Mouse (Mus musculus): Measurements from ENCODE around the gene Shc1. TPM values are rescaled to one million over a fixed set of nuclear protein-coding genes. Genes with fewer than 3 reads are reported as not detected.
A peak's percentile ranks its signal among the peaks of the same experiment; 100 is the strongest.

The Shc1 gene
- 33.0 and 43.5 TPM in 2 replicates for polyA plus RNA-seq (2016; fragmentation: Nextera tagmentation; extraction: Ambion mirVana)

DNA sequence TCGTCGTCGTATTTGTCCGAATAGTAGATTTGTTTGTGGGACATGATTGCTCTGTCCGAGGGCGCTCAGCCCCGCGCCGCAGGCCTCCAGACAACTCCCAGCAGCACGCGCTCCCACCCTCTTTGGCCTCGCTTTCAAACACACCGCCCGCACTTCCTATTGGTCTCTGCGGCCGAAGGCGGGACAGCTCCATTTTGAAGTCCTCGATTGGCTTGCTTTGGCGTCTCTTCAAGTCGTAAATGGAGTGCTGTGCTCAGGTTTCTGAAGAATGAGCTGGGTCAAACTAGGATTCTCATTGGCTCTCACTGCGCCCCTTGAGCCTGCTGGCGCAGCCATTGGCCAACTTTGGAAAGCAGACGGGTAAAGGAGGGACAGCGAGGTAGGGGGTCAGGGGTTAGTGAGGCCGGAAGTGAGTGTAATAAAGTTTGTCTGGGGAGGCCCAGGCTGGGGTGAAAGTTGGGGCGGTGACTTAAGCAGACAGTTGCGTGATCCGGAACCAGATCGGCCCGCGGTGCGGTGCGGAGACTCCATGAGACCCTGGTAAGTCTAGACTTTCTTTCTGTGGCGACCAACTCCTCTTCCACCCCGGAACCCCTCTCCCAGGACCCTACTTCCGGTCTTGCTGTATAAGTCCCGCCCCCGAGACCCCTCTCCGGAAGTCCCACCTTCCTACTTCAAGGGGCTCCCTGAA lies at the start of gene Shc1, which contains the start of gene Cks1b:
Gene Shc1 (plus strand): TSS at position 274 of the 691 bp plus-strand sequence.
Gene Cks1b (minus strand): TSS at position 214 of the 691 bp plus-strand sequence.
- Histone ChIP-seq H3K9ac (replicated peaks) (peak within 1 kb of the TSS; percentile 71), H3K9me3 (no peaks in the 10 kb centered on the region), H3K4me3 (peak within 1 kb of the TSS; percentile 65), H3K27ac (replicated peaks) (peak within 1 kb of the TSS; percentile 87), H3K4me1 (peaks cover 42% of the 10 kb centered on the region), H3K36me3 (peaks cover 28% of the 10 kb centered on the region), H3K27me3 (no peaks in the 10 kb centered on the region), H3K4me2 (replicated peaks) (peak within 1 kb of the TSS; percentile 94)
- under 1% methylated on average over 39 of the region's 39 CpGs for WGBS
- peak; percentile 96 for ATAC-seq (ENCODE audit: low FRiP score, low read depth)

DNA sequence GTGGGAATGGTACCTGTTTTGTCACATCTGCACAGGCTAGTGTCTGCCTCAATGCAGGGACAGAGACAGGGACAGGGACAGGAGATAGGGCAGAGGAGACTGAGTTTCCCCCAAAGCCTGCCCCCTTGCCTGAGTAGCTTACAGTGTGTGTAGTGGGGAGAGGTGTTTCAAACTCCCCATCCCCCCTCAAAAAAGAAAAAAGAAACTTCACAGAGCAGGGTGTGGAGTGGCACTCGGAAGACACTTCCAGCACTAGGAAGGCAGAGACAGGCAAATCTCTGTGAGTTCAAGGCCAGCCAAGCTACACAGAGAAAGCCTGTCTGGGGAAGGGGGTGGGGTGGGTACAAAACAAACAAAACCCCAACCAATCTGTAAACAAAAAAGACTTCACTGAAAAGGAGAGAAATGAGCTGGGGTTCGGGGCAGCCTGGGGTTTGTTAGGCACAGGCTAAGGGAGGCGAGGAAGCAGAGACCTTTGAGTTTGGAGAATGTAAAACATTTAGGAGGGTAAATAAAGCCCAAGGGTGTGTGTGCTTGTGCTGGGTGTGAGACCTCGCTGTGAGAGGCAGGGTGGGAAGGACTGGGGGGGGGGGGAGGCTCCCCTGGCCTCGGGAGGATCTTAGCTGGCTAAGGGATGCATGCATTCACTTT lies 44.5 kb upstream of the Shc1 start:
- no peak overlapping the region for H3K4me2 ChIP-seq (replicated peaks)
- H3K36me3 ChIP-seq = no peaks in the 10 kb centered on the region
- no peak for ATAC-seq (ENCODE audit: low FRiP score, low read depth)
- no peaks in the 10 kb centered on the region for H3K9me3 ChIP-seq
- H3K27me3 ChIP-seq = peaks cover 6% of the 10 kb centered on the region; the same call in 1 of the 2 replicates
- no peak overlapping the region for H3K4me3 ChIP-seq
- no peak overlapping the region for H3K27ac ChIP-seq (replicated peaks)
- no peak overlapping the region for H3K9ac ChIP-seq (replicated peaks)
- H3K4me1 ChIP-seq = peaks cover 10% of the 10 kb centered on the region
- 41% methylated on average over 5 of the region's 5 CpGs for WGBS

- Histone ChIP-seq H3K4me2 (replicated peaks) (peak overlapping the region; percentile 89; the same call in 1 of the 2 replicates), H3K9ac (replicated peaks) (no peak overlapping the region)
Measured at GRCm38 (mm10) chr3:89377831-89378230, 40.4 kb upstream of the Shc1 start.

DNA sequence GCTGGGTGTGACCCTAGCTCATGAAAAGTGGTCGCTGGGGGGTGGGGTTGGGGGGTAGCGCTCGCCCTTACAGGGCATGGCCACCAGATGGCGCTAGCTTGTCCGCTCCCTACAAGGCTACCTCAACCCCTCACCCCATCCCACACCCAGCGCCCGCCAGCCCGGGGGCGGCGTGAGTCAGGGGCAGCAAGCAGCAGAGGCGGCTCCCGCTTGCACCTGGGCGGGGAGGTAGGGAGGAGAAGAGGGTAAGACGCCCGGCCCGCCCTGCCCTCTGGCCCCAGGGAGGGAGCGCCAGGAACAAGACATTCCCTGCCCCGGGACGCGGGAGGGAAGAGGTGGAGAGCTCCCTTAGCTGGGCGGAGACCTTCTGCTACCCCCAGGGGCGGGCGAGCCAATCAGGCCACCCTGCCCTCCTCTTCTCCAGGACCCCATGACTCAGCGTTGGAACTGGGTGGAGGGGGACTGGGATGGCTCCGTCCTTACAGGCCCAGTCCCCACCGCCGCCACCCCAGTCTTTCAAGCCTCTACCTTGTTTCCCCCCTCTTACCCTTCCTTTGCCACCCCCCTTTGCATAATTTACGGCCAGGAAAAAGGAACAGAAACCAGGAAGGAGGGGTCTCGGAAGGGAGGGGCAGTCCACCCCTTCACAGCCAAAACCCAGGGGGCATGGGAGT lies 39.7 kb upstream of the Shc1 start:
- 0 out of 2 replicates have a peak, but pooled peaks cover 2% of the 10 kb centered on the region for H3K27me3 ChIP-seq
- H3K36me3 ChIP-seq = no peaks in the 10 kb centered on the region
- 1% methylated on average over 29 of the region's 29 CpGs for WGBS
- no peaks in the 10 kb centered on the region for H3K9me3 ChIP-seq
- H3K9ac ChIP-seq (replicated peaks) = peak overlapping the region; percentile 80
- H3K4me3 ChIP-seq = peak overlapping the region; percentile 59
- H3K27ac ChIP-seq (replicated peaks) = peak overlapping the region; percentile 67
- peaks cover 15% of the 10 kb centered on the region for H3K4me1 ChIP-seq
- H3K4me2 ChIP-seq (replicated peaks) = peak overlapping the region; percentile 89
- peak; percentile 87 for ATAC-seq (ENCODE audit: low FRiP score, low read depth)

More at GRCm38 (mm10) chr3:89377831-89378230, 40.4 kb upstream of the Shc1 start:
- H3K27ac ChIP-seq (replicated peaks) = no peak overlapping the region
- H3K36me3 ChIP-seq = no peaks in the 10 kb centered on the region
- H3K4me1 ChIP-seq = peaks cover 15% of the 10 kb centered on the region
- 0 out of 2 replicates have a peak, but pooled peaks cover 2% of the 10 kb centered on the region for H3K27me3 ChIP-seq
- peak overlapping the region; percentile 59; the same call in 1 of the 2 replicates for H3K4me3 ChIP-seq
- H3K9me3 ChIP-seq = no peaks in the 10 kb centered on the region
- 65% methylated on average over 4 of the region's 4 CpGs for WGBS
- no peak; the same call in 1 of the 2 replicates for ATAC-seq (ENCODE audit: low FRiP score, low read depth)

GRCm38 (mm10) chr3:89379388-89380131 lies 38.7 kb upstream of the Shc1 start:
- no peak for ATAC-seq (ENCODE audit: low FRiP score, low read depth)
- Histone ChIP-seq H3K36me3 (no peaks in the 10 kb centered on the region), H3K9ac (replicated peaks) (no peak overlapping the region), H3K4me1 (peaks cover 17% of the 10 kb centered on the region), H3K4me3 (no peak overlapping the region), H3K4me2 (replicated peaks) (no peak overlapping the region), H3K27ac (replicated peaks) (no peak overlapping the region), H3K9me3 (no peaks in the 10 kb centered on the region), H3K27me3 (peaks cover 2% of the 10 kb centered on the region; the same call in 1 of the 2 replicates)
- 90% methylated on average over 31 of the region's 31 CpGs for WGBS

DNA sequence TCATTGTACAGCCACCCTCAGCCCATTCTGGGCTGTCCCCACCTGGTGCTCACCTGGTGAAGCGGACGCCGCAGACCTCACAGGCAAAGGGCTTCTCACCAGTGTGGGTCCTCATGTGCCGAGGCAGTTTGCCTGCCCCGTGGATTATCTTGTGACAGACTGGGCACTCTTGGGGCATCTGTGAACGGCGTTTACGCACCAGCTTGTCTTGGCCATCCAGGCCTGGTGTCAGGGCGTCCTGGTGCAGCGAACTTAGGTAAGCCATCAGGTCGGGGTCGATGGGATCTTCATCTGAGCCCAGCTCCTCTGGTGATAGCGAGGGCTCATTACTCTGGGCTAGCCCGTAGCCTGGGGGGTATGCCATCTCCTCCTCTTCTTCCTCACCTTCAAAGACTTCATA lies 38.0 kb upstream of the Shc1 start:
- peaks cover 2% of the 10 kb centered on the region; the same call in 1 of the 2 replicates for H3K27me3 ChIP-seq
- H3K4me1 ChIP-seq = peaks cover 24% of the 10 kb centered on the region
- no peak overlapping the region for H3K4me3 ChIP-seq
- H3K36me3 ChIP-seq = no peaks in the 10 kb centered on the region
- no peak overlapping the region for H3K9ac ChIP-seq (replicated peaks)
- H3K27ac ChIP-seq (replicated peaks) = no peak overlapping the region
- H3K9me3 ChIP-seq = no peaks in the 10 kb centered on the region
- 94% methylated on average over 14 of the region's 14 CpGs for WGBS
- ATAC-seq (ENCODE audit: low FRiP score, low read depth) = no peak
- H3K4me2 ChIP-seq (replicated peaks) = no peak overlapping the region

DNA sequence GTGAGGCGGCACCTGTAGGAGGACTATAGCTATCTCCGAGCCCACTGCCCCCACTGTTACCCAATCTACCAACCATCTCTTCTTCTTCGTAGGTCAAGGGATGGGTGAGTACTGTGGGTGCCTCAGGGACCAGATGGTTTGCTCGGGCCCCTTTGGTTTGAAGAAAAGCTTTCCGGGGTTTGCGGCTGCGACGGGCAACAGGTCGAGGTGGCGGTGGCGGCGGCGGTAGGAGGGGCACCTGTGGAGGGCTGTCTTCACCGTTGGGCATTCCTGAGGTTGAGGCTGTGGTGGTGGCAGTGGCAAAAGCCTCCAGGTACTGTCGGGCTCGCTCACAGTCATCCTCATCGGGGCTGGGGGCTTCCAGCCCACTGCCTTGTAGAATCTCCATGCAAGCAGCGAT lies 37.5 kb upstream of the Shc1 start:
- 96% methylated on average over 18 of the region's 18 CpGs for WGBS

GRCm38 (mm10) chr3:89381233-89381632 lies 37.0 kb upstream of the Shc1 start:
- Histone ChIP-seq H3K27me3 (peaks cover 2% of the 10 kb centered on the region; the same call in 1 of the 2 replicates), H3K4me2 (replicated peaks) (no peak overlapping the region), H3K4me3 (no peak overlapping the region), H3K36me3 (no peaks in the 10 kb centered on the region), H3K9me3 (no peaks in the 10 kb centered on the region), H3K9ac (replicated peaks) (no peak overlapping the region), H3K4me1 (peaks cover 24% of the 10 kb centered on the region), H3K27ac (replicated peaks) (no peak overlapping the region)
- WGBS = 81% methylated on average over 11 of the region's 11 CpGs
- no peak for ATAC-seq (ENCODE audit: low FRiP score, low read depth)

More for the DNA sequence above, 37.5 kb upstream of the Shc1 start:
- H3K27ac ChIP-seq (replicated peaks) = no peak overlapping the region
- H3K27me3 ChIP-seq = peaks cover 2% of the 10 kb centered on the region; the same call in 1 of the 2 replicates
- H3K4me3 ChIP-seq = no peak overlapping the region
- H3K4me1 ChIP-seq = peaks cover 24% of the 10 kb centered on the region
- no peak overlapping the region for H3K9ac ChIP-seq (replicated peaks)
- no peak overlapping the region for H3K4me2 ChIP-seq (replicated peaks)
- no peak for ATAC-seq (ENCODE audit: low FRiP score, low read depth)
- H3K9me3 ChIP-seq = no peaks in the 10 kb centered on the region
- no peaks in the 10 kb centered on the region for H3K36me3 ChIP-seq

DNA sequence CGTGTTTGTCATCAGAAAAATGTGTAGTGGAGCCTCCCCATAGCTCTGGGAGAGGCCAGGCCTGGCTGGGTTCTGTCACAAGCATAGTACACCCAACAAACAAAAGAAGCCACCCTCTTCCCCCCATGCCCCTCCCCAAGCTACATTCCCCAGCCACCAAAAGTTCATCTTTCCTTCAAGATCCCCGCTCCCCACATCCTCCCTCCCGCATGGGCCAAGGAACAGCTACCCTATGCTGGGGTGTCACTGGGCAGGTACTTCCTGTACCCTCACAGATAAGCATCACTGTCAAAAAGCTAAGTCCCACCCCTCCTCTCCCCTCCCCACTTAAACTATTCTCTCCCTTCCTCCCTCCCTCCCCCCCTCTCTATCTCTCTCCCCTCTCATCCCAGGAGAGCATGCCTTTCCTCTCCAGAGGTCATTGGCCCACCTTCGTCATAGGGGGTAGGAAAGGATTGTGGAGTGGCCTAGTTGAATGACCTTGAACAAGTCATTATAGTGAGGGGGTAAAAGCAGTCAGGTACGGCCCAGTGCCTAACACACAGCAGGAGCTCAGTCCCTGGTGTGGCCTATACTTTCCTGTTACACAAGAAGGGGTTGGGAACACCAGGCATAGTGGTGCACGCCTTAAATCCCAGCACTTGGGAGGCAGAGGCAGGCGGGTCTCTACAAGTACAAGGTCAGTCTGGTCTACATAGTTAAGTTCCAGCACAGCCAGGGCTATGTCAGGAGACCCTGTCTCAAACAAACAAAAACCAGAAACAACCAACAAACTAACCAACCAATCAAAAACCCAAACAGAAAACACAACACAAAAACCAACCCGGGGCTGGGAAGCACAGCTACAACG lies 36.0 kb upstream of the Shc1 start:
- Histone ChIP-seq H3K36me3 (no peaks in the 10 kb centered on the region), H3K4me1 (peaks cover 27% of the 10 kb centered on the region), H3K27ac (replicated peaks) (no peak overlapping the region), H3K27me3 (peaks cover 3% of the 10 kb centered on the region), H3K9ac (replicated peaks) (no peak overlapping the region), H3K9me3 (no peaks in the 10 kb centered on the region), H3K4me2 (replicated peaks) (no peak overlapping the region), H3K4me3 (no peak overlapping the region)
- ATAC-seq (ENCODE audit: low FRiP score, low read depth) = no peak
- WGBS = 88% methylated on average over 9 of the region's 9 CpGs

GRCm38 (mm10) chr3:89382950-89383349 lies 35.3 kb upstream of the Shc1 start:
- WGBS = 84% methylated on average over 5 of the region's 5 CpGs
- Histone ChIP-seq H3K36me3 (no peaks in the 10 kb centered on the region), H3K4me1 (peaks cover 24% of the 10 kb centered on the region), H3K27ac (replicated peaks) (no peak overlapping the region), H3K27me3 (peaks cover 8% of the 10 kb centered on the region), H3K9ac (replicated peaks) (no peak overlapping the region), H3K9me3 (no peaks in the 10 kb centered on the region), H3K4me3 (no peak overlapping the region), H3K4me2 (replicated peaks) (no peak overlapping the region)
- no peak for ATAC-seq (ENCODE audit: low FRiP score, low read depth)
